Mouse (Mus musculus) forebrain, postnatal 0 days (tissue): Measurements from ENCODE around the gene Atp6v1d. TPM values are rescaled to one million over a fixed set of nuclear protein-coding genes. Genes with fewer than 3 reads are reported as not detected.
A peak's percentile ranks its signal among the peaks of the same experiment; 100 is the strongest.

Experiments
- ATAC-seq: fragments of 200-750 bp; cut with Nextera tagmentation; 2 replicates; pipeline ENCODE4 v1.8.0; 2017; ENCODE audit warnings: mild to moderate bottlenecking, moderate library complexity
- DNase-seq: peaks from one replicate; pipeline ENCODE4 v3.0.0-alpha.2; 2015
- H3K27ac ChIP-seq: fragments of 300-500 bp; sonication (generic); 2 replicates; pipeline ENCODE4 v1.5.1; 2014; ENCODE audit warnings: low read depth, mild to moderate bottlenecking, antibody characterized with exemption, low read length, moderate library complexity, mixed read lengths
- H3K27me3 ChIP-seq: fragments of 300-500 bp; sonication (generic); 2 replicates; pipeline ENCODE4 v1.6.1; 2014; ENCODE audit warnings: mild to moderate bottlenecking, low read length, mixed read lengths; ENCODE audit not compliant: insufficient read depth
- H3K36me3 ChIP-seq: fragments of 300-500 bp; sonication (generic); 2 replicates; pipeline ENCODE4 v1.6.1; 2014; ENCODE audit warnings: mild to moderate bottlenecking, moderate library complexity; ENCODE audit not compliant: insufficient read depth
- H3K4me1 ChIP-seq: fragments of 300-500 bp; sonication (generic); 2 replicates; pipeline ENCODE4 v1.6.1; 2014; ENCODE audit warnings: antibody characterized with exemption; ENCODE audit not compliant: insufficient read depth
- H3K4me2 ChIP-seq: fragments of 300-500 bp; sonication (generic); 2 replicates; pipeline ENCODE4 v1.6.1; 2014; ENCODE audit warnings: low read depth, mild to moderate bottlenecking, moderate library complexity
- H3K4me3 ChIP-seq: fragments of 300-500 bp; sonication (generic); 2 replicates; pipeline ENCODE4 v1.5.1; 2014; ENCODE audit warnings: low read depth, low read length, mixed read lengths
- H3K9ac ChIP-seq: fragments of 300-500 bp; sonication (generic); 2 replicates; pipeline ENCODE4 v1.6.1; 2014; ENCODE audit warnings: mild to moderate bottlenecking
- H3K9me3 ChIP-seq: fragments of 300-500 bp; sonication (generic); 2 replicates; pipeline ENCODE4 v1.6.1; 2016; ENCODE audit warnings: low read length
- CTCF ChIP-seq: sonication (generic); IDR thresholded peaks from 2 replicates; pipeline ENCODE4 v1.5.1; 2016; ENCODE audit warnings: antibody characterized with exemption, control low read depth, low read depth
- WGBS: fragments of 180-500 bp; shearing (Covaris S2); extraction: QIAGEN DNeasy Blood & Tissue Kit; methylation state at CpG from one replicate; pipeline ENCODE4 v1.1.7; 2014; 5-methylcytosine and 5-hydroxymethylcytosine counted together
- polyA plus RNA-seq: library from polyadenylated mRNA; unstranded; fragments of >200 nt; fragmentation: Nextera tagmentation; extraction: Ambion mirVana; gene quantifications from 2 replicates; pipeline ENCODE4 v1.2.1, GENCODE M21; 2015
- total RNA-seq: library from RNA; depleted of rRNA; stranded (reverse); fragments of >200 nt; gene quantifications from 2 replicates; pipeline ENCODE4 v1.2.3, GENCODE M21; 2014; rRNA removed

Gene Atp6v1d
- total RNA-seq = 83.8 and 91.3 TPM in 2 replicates
- 162 and 194 TPM in 2 replicates for polyA plus RNA-seq

- Histone ChIP-seq H3K9me3 (no peaks in the 10 kb centered on the region), H3K27ac (peak within 1 kb of the TSS; percentile 85), H3K4me2 (peak within 1 kb of the TSS; percentile 76), H3K9ac (peak within 1 kb of the TSS; percentile 72), H3K27me3 (no peaks in the 10 kb centered on the region), H3K36me3 (no peaks in the 10 kb centered on the region), H3K4me3 (peak within 1 kb of the TSS; percentile 68), H3K4me1 (peaks cover 8% of the 10 kb centered on the region)
- peak; percentile 99 for ATAC-seq
- peak; percentile 90 for TF ChIP-seq CTCF
- peak; percentile 99 for DNase-seq
- WGBS = 2% methylated on average over 54 of the region's 55 CpGs
Measured at GRCm38 (mm10) chr12:78861496-78862253, at the start of gene Atp6v1d, which contains the start of gene Eif2s1. Gene Atp6v1d (minus strand): TSS chr12:78861638. Gene Eif2s1 (plus strand): TSS chr12:78861819.

GRCm38 (mm10) chr12:78910684-78911461 lies 49.4 kb upstream of the Atp6v1d start:
- H3K4me2 ChIP-seq = no peak overlapping the region
- WGBS = 10% methylated on average over 16 of the region's 16 CpGs
- TF ChIP-seq CTCF = no peak
- no peaks in the 10 kb centered on the region for H3K4me1 ChIP-seq
- H3K27me3 ChIP-seq = peaks cover 49% of the 10 kb centered on the region
- H3K9me3 ChIP-seq = no peaks in the 10 kb centered on the region
- H3K9ac ChIP-seq = no peak overlapping the region
- ATAC-seq = no peak
- no peak overlapping the region for H3K27ac ChIP-seq
- no peaks in the 10 kb centered on the region for H3K36me3 ChIP-seq
- H3K4me3 ChIP-seq = peak overlapping the region; percentile 31; the same call in 1 of the 2 replicates
- no peak for DNase-seq

- Histone ChIP-seq H3K4me1 (no peaks in the 10 kb centered on the region), H3K27me3 (peaks cover 49% of the 10 kb centered on the region), H3K4me2 (no peak overlapping the region), H3K4me3 (no peak overlapping the region), H3K9ac (no peak overlapping the region), H3K9me3 (no peaks in the 10 kb centered on the region), H3K27ac (no peak overlapping the region), H3K36me3 (no peaks in the 10 kb centered on the region)
- 80% methylated on average over 6 of the region's 6 CpGs for WGBS
- DNase-seq (no peak), ATAC-seq (no peak)
- TF ChIP-seq CTCF = no peak
Measured at GRCm38 (mm10) chr12:78908081-78908605, 46.7 kb upstream of the Atp6v1d start.

GRCm38 (mm10) chr12:78906707-78907162 lies 45.3 kb upstream of the Atp6v1d start, which contains the start of gene Plek2:
Gene Plek2 (minus strand): TSS chr12:78906964.
- H3K27me3 ChIP-seq = peaks cover 40% of the 10 kb centered on the region
- peak within 1 kb of the TSS; percentile 73 for H3K4me2 ChIP-seq
- H3K9ac ChIP-seq = 0 out of 2 replicates have a peak within 1 kb of the TSS, but pooled peaks have one; percentile 22
- H3K27ac ChIP-seq = no peak within 1 kb of the TSS
- peak within 1 kb of the TSS; percentile 40 for H3K4me3 ChIP-seq
- no peaks in the 10 kb centered on the region for H3K36me3 ChIP-seq
- peak; percentile 37; the same call in 1 of the 2 replicates for TF ChIP-seq CTCF
- no peak for DNase-seq
- peak; percentile 32; the same call in 1 of the 2 replicates for ATAC-seq
- H3K9me3 ChIP-seq = no peaks in the 10 kb centered on the region
- under 1% methylated on average over 38 of the region's 38 CpGs for WGBS
- no peaks in the 10 kb centered on the region for H3K4me1 ChIP-seq

GRCm38 (mm10) chr12:78904499-78904898 lies 43.1 kb upstream of the Atp6v1d start:
- H3K4me2 ChIP-seq = no peak overlapping the region
- TF ChIP-seq CTCF = no peak
- no peak overlapping the region for H3K9ac ChIP-seq
- H3K36me3 ChIP-seq = no peaks in the 10 kb centered on the region
- H3K4me1 ChIP-seq = no peaks in the 10 kb centered on the region
- no peak overlapping the region for H3K4me3 ChIP-seq
- no peaks in the 10 kb centered on the region for H3K9me3 ChIP-seq
- no peak for DNase-seq
- peaks cover 21% of the 10 kb centered on the region; the same call in 1 of the 2 replicates for H3K27me3 ChIP-seq
- no peak overlapping the region for H3K27ac ChIP-seq
- 76% methylated on average over 6 of the region's 7 CpGs for WGBS
- ATAC-seq = no peak

- no peak for DNase-seq
- Histone ChIP-seq H3K9ac (no peak overlapping the region), H3K4me1 (no peaks in the 10 kb centered on the region), H3K27ac (no peak overlapping the region), H3K27me3 (peaks cover 10% of the 10 kb centered on the region; the same call in 1 of the 2 replicates), H3K36me3 (no peaks in the 10 kb centered on the region), H3K4me3 (no peak overlapping the region), H3K9me3 (no peaks in the 10 kb centered on the region), H3K4me2 (no peak overlapping the region)
- WGBS = 85% methylated on average over 4 of the region's 4 CpGs
- TF ChIP-seq CTCF = no peak
- no peak for ATAC-seq
Measured at GRCm38 (mm10) chr12:78903313-78903712, 41.9 kb upstream of the Atp6v1d start.
